Mouse (Mus musculus): Measurements from ENCODE around the gene Kit.

DNA sequence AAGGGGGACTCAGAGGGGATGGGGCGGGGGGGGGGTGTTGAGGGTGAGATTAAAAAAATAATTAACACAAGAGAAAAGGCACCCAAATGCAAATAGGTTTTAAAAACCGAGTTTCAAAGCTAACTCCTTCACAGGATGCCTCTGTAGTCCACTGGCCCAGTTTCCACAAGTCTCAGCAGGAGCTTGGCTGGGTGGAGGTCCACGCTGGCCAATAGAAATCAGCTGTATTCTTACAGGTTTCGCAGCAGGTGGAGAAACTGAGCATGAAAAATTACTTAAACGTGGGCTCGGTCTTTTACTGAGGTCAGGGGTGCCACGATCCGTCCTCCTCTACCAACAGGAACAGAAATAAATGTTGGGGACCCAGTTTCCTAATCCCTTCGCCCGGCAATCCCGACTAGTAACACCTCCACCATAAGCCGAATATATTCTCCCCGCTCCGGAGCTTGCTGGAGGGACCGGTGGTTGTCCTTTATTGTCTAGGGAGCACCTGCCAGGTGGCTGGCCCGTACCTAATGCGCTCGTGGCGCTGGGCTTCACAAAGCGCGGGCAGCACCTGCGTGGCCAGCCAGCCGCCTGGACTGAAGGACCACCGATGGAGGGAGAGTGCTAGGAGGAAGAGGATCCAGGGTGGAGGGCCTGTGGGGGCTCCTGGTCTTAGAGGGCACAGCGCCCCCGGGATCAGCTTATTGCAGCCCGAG is 415 bp upstream of the Kit start:
- TF ChIP-seq ZC3H11A (IDR thresholded peaks at IDR 0.05; ENCODE audit: borderline replicate concordance, low read depth, low read length) (no peak), MAFK (IDR thresholded peaks at IDR 0.05; ENCODE audit: insufficient read depth, low read depth, low read length) (no peak)
